Mouse (Mus musculus): ENCODE results near the gene Bcl9.
A peak's percentile ranks its signal among the peaks of the same experiment; 100 is the strongest.

Bcl9 gene

GRCm38 (mm10) chr3:97167126-97167525 lies 130.6 kb downstream of the Bcl9 start:
- no peak for DNase-seq

DNA sequence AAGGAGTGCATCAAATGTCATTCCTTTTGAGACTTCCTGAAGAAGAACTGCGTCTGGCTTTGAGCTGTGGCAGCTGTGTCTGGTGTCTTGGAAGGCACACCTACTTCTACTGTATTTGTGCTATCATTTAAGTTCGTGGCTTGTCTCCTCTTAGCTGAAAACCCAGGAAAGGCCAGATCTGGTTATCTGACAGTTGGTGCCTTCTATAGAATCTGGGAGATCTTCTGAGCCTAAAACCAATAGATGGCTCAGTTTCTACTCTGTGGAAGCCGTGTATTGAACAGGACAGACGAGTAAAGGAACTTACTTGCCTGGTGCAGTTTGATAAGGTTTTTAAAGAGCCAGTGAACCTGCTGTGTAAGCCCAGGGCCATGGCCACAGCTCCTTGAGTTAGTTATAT lies 133.2 kb downstream of the Bcl9 start:
- no peak for DNase-seq

GRCm38 (mm10) chr3:97161773-97162172 lies 135.9 kb downstream of the Bcl9 start:
- no peak for DNase-seq

- DNase-seq = peak; percentile 59 to 67
Observed at GRCm38 (mm10) chr3:97160908-97161307, 136.8 kb downstream of the Bcl9 start.

DNA sequence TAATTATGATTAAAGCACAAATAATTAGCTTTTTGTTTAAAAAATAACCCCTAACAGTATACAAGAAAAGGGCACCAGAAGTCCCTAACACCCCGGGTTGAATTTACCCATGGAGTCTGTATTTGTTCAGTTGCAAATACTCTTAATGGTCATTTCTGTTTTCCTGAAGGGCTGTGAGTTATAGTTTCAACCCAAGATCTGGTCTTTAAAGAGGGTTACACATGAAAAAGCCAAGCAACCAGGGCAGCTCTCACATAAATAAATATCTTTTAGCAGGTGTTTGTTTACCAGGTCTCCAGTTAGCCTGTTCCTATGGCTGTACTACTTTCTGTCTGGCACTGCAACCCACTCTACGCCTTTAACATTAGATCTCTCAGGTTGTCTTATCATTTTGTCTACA lies 137.7 kb downstream of the Bcl9 start:
- no peak for DNase-seq

DNA sequence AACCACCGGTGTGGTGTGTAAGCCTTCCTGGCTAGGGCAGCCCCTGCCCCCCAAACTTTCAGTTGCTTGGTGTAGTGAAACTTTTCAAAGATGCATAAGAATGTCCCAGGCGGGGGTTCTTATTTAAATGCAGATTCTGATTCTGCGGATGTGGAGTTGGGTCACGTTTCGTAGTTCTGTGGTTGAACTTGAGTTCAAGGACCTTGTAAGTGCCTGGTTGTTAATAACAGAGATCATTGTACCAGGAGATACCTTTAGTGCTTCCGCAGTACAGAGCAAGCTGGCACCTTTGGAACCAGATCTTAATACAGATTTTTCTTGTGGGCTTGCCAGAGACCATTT lies 138.2 kb downstream of the Bcl9 start:
- no peak for DNase-seq

- DNase-seq = peak; percentile 91 to 93
Observed at GRCm38 (mm10) chr3:97158611-97159508, 138.9 kb downstream of the Bcl9 start, which contains the start of gene Acp6. Gene Acp6 (plus strand): TSS chr3:97158777.

DNA sequence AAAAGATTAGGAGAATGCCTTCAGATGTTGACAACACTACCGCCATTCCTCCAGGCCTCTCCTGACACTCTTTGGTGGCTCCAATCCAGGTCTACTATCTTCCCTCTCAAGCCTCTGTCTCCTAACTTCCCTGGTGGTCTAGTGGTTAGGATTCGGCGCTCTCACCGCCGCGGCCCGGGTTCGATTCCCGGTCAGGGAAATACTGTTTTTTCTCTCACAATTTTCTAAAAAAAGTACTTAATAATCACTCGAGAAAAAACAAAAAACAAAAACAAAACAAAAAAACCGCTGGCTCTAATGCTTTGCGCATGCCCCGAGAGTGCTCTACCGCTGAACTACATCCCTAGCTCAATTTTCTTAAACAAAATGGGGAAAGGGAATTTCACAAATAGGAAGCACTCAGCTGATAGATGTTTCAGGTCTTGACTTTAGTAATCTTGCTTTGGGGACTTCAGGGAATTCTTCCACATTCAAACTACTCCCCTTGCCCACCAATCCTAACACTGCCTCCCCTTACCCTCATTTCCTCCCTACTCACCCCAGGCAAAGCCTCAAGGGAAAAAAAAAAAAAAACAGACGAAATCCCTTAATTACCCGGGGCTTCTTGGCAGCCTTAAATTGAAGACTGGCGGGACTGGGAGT lies 139.6 kb downstream of the Bcl9 start:
- peak; percentile 82 to 85 for DNase-seq

DNA sequence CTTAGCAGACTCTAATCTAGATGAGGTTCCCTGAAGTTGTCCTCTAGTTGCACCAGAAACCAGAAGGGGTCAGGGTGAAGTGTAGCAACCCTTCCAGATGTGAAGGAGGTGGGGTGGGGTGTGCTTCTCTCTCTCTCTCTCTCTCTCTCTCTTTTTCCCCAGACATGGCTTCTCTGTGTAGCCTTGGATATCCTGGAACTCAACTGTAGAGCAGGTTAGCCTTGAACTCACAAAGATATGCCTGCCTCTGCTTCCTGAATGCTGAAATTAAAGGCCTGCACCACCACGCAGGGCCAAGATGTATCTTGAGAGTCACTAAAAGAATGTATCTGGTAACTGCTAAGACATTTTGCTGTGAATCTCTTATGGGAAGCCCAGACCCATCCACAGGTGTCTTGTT lies 140.4 kb downstream of the Bcl9 start:
- no peak for DNase-seq

DNA sequence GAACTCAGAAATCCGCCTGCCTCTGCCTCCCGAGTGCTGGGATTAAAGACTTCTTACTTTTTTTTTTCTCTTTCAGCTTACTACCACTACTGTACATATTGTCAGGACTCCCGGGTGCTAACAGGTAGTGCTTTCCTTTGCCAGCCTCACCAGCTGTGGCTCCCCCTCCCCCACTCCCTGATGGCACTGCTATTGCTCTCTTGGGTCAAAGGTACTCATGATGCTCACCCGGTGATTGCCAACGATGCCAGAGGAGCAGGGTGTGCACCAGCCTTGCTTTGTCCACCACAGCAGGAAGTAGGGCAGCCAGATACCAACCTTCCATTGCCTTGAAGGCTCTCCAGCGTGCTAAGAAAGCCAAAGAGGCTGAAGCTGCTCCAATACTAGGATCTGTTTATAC lies 141.3 kb downstream of the Bcl9 start:
- DNase-seq = no peak

Measured in kidney, postnatal 4 days (tissue).